Mouse (Mus musculus) cortical plate, adult 2 months (tissue): ENCODE results near the gene Slc25a12. TPM values are rescaled to one million over a fixed set of nuclear protein-coding genes. Genes with fewer than 3 reads are reported as not detected.
A peak's percentile ranks its signal among the peaks of the same experiment; 100 is the strongest.

Experiments
- H3K27ac ChIP-seq: fragments of 200-500 bp; 2 replicates; pipeline ENCODE4 v1.5.1; 2012; ENCODE audit warnings: low read length, control low read depth, inconsistent platforms; ENCODE audit not compliant: insufficient read depth
- H3K4me1 ChIP-seq: fragments of 200-500 bp; 2 replicates; pipeline ENCODE4 v1.6.1; 2011; ENCODE audit warnings: low read length; ENCODE audit not compliant: control insufficient read depth, insufficient read depth
- H3K4me3 ChIP-seq: fragments of 200-500 bp; 2 replicates; pipeline ENCODE4 v1.5.1; 2011; ENCODE audit warnings: mild to moderate bottlenecking, low read length, control low read depth; ENCODE audit not compliant: insufficient read depth
- CTCF ChIP-seq: fragments of 200-500 bp; IDR thresholded peaks from 2 replicates; pipeline ENCODE4 v1.5.1; 2011; ENCODE audit warnings: mild to moderate bottlenecking, control low read depth, low read length; ENCODE audit not compliant: insufficient read depth; ENCODE audit errors: extremely low read depth
- POLR2A ChIP-seq: fragments of 200-500 bp; IDR thresholded peaks from 2 replicates; pipeline ENCODE4 v1.6.1; 2011; ENCODE audit warnings: mild to moderate bottlenecking, low read length, control low read depth; ENCODE audit not compliant: insufficient read depth; ENCODE audit errors: extremely low read depth
- polyA plus RNA-seq: library from polyadenylated mRNA; depleted of rRNA; stranded (reverse); fragments of >200 nt; gene quantifications from 2 replicates; pipeline ENCODE4 v1.2.3, GENCODE M21; 2012

The Slc25a12 gene
- polyA plus RNA-seq, 1 experiment, result 111 TPM

GRCm38 (mm10) chr2:71336631-71337030, 30.9 kb downstream of the Slc25a12 start:
- TF ChIP-seq POLR2A, result no peak
- TF ChIP-seq CTCF, result no peak
- no peak overlapping the region for H3K27ac ChIP-seq
- no peak overlapping the region for H3K4me3 ChIP-seq
- no peaks in the 10 kb centered on the region; the same call in 1 of the 2 replicates for H3K4me1 ChIP-seq

GRCm38 (mm10) chr2:71336209-71336608, 31.3 kb downstream of the Slc25a12 start:
- H3K27ac ChIP-seq, result no peak overlapping the region
- H3K4me3 ChIP-seq, result no peak overlapping the region
- no peak for TF ChIP-seq CTCF
- TF ChIP-seq POLR2A, result no peak
- no peaks in the 10 kb centered on the region; the same call in 1 of the 2 replicates for H3K4me1 ChIP-seq

GRCm38 (mm10) chr2:71333986-71334822, 33.3 kb downstream of the Slc25a12 start:
- Histone ChIP-seq H3K27ac (no peak overlapping the region), H3K4me1 (no peaks in the 10 kb centered on the region), H3K4me3 (no peak overlapping the region)
- TF ChIP-seq CTCF, result no peak
- no peak for TF ChIP-seq POLR2A

- H3K27ac ChIP-seq, result no peak overlapping the region
- TF ChIP-seq CTCF (no peak), POLR2A (no peak)
- H3K4me1 ChIP-seq, result no peaks in the 10 kb centered on the region
- H3K4me3 ChIP-seq, result no peak overlapping the region
These were observed 37.8 kb downstream of the Slc25a12 start for GRCm38 (mm10) chr2:71329761-71330160.

- Histone ChIP-seq H3K4me3 (no peak overlapping the region), H3K4me1 (no peaks in the 10 kb centered on the region), H3K27ac (no peak overlapping the region)
- TF ChIP-seq POLR2A (no peak), CTCF (no peak)
These were observed 39.0 kb downstream of the Slc25a12 start for GRCm38 (mm10) chr2:71328391-71329160.

- Histone ChIP-seq H3K27ac (peak overlapping the region; percentile 28), H3K4me1 (no peaks in the 10 kb centered on the region), H3K4me3 (no peak overlapping the region)
- TF ChIP-seq CTCF (no peak), POLR2A (no peak)
These were observed 39.8 kb downstream of the Slc25a12 start for GRCm38 (mm10) chr2:71327715-71328114.

GRCm38 (mm10) chr2:71326766-71327464, 40.6 kb downstream of the Slc25a12 start:
- no peak overlapping the region for H3K4me3 ChIP-seq
- TF ChIP-seq CTCF, result no peak
- no peak for TF ChIP-seq POLR2A
- no peak overlapping the region for H3K27ac ChIP-seq
- H3K4me1 ChIP-seq, result no peaks in the 10 kb centered on the region

- TF ChIP-seq POLR2A (no peak), CTCF (no peak)
- Histone ChIP-seq H3K4me1 (no peaks in the 10 kb centered on the region), H3K4me3 (no peak overlapping the region), H3K27ac (no peak overlapping the region)
These were observed 43.7 kb downstream of the Slc25a12 start for GRCm38 (mm10) chr2:71323886-71324285.

- H3K4me1 ChIP-seq, result no peaks in the 10 kb centered on the region
- no peak overlapping the region for H3K27ac ChIP-seq
- no peak for TF ChIP-seq POLR2A
- TF ChIP-seq CTCF, result no peak
- no peak overlapping the region for H3K4me3 ChIP-seq
These were observed 46.1 kb downstream of the Slc25a12 start for GRCm38 (mm10) chr2:71321486-71321885.
